Mouse (Mus musculus) lung, postnatal 0 days (tissue): ENCODE measurements around the gene Capn13.

Experiments
- CTCF ChIP-seq: IDR thresholded peaks from 2 replicates; pipeline ENCODE4 v1.5.1; 2016; ENCODE audit warnings: antibody characterized with exemption, mild to moderate bottlenecking
- EP300 ChIP-seq: IDR thresholded peaks from 2 replicates; pipeline ENCODE4 v1.6.1; 2016; ENCODE audit warnings: antibody characterized with exemption, mild to moderate bottlenecking, control low read depth

DNA sequence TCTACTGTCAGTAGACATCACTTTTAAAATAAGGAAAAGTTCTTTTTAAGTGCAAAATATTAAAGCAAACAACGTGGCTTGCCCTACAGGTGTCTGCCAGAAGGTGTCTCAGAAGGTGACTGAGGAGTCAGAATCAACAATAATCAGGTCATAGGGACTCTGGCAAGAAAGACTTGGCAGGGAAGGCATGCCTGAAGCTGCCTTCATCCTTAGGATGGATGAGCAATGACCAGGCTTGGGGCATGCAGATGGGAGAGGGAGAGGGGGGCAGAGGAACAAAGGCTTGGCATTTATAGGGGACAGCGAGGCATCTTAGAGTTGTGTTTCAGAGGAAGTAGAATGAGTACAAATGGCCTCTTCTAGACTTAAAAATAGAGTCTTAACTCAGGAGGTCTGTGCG lies 76.7 kb downstream of the Capn13 start:
- TF ChIP-seq CTCF (no peak), EP300 (no peak)
